ENCODE assay signal across 15 mouse cellular contexts in genomic region chr7:68914344-68914743, GRCm38 (mm10).
DNase-seq lines count a peak whose midpoint lies in the region; ATAC-seq lines count a peak whose summit lies in the region.
"Had no signal": no experiment of that assay in that cellular context is flagged by ENCODE, and none has a peak within 500 bp of the region (broad histone marks: within the 10 kb centered on the region; RNA-seq: fewer than 3 reads in every experiment).

No protein-coding gene starts in this region.

- DNase-seq in forebrain, embryonic 11.5 days (ENCODE audit: low spot score) = no peak
- peak; percentile 8 for DNase-seq in retina, adult 2 months (ENCODE audit: low read depth, low spot score)
- DNase-seq in retina, embryonic 14.5 days (ENCODE audit: low spot score) = no peak
- peak; percentile 63 for DNase-seq in retina, postnatal 1 day
- DNase-seq in thymus, postnatal 36 days = no peak
- DNase-seq: adrenal gland, adult 8-10 months; spleen, adult 18-20 months had no signal

- H3K4me1 ChIP-seq in forebrain, embryonic 15.5 days = peaks cover 6% of the 10 kb centered on the region; the same call in 1 of the 2 replicates
- no peaks in the 10 kb centered on the region for H3K4me1 ChIP-seq in forebrain, embryonic 11.5 days (replicated peaks; ENCODE audit: control insufficient read depth, insufficient read depth, low read length)
- 0 out of 2 replicates have a peak, but pooled peaks cover 5% of the 10 kb centered on the region for H3K4me1 ChIP-seq in intestine, embryonic 16.5 days (ENCODE audit: control insufficient read depth, insufficient read depth, low read length)
- H3K4me1 ChIP-seq: heart, embryonic 10.5 days; hindbrain, embryonic 12.5 days; megakaryocyte, embryonic 14.5 days had no signal

- no peak overlapping the region for H3K4me3 ChIP-seq in forebrain, embryonic 15.5 days
- H3K4me3 ChIP-seq in forebrain, embryonic 11.5 days (ENCODE audit: low read depth, low read length) = no peak overlapping the region
- no peak overlapping the region for H3K4me3 ChIP-seq in intestine, embryonic 16.5 days (ENCODE audit: low read length)
- H3K4me3 ChIP-seq: heart, embryonic 10.5 days; hindbrain, embryonic 12.5 days; megakaryocyte, embryonic 14.5 days had no signal

- H3K27me3 ChIP-seq in forebrain, embryonic 15.5 days = no peaks in the 10 kb centered on the region
- no peaks in the 10 kb centered on the region for H3K27me3 ChIP-seq in forebrain, embryonic 11.5 days (ENCODE audit: control insufficient read depth, insufficient read depth, low read length)
- no peaks in the 10 kb centered on the region for H3K27me3 ChIP-seq in intestine, embryonic 16.5 days (replicated peaks; ENCODE audit: control insufficient read depth, insufficient read depth, low read length)
- H3K27me3 ChIP-seq: hindbrain, embryonic 12.5 days; megakaryocyte, embryonic 14.5 days had no signal

- no peak overlapping the region for H3K4me2 ChIP-seq in forebrain, embryonic 15.5 days (replicated peaks)
- H3K4me2 ChIP-seq in forebrain, embryonic 11.5 days (ENCODE audit: low read depth, low read length, severe bottlenecking) = no peak overlapping the region
- H3K4me2 ChIP-seq in intestine, embryonic 16.5 days (ENCODE audit: low read depth, low read length) = no peak overlapping the region
- H3K4me2 ChIP-seq: hindbrain, embryonic 12.5 days; liver, embryonic 11.5 days had no signal

- H3K9ac ChIP-seq in forebrain, embryonic 15.5 days (replicated peaks) = no peak overlapping the region
- no peak overlapping the region for H3K9ac ChIP-seq in forebrain, embryonic 11.5 days (ENCODE audit: low read length)
- H3K9ac ChIP-seq in intestine, embryonic 16.5 days (ENCODE audit: low read depth, low read length) = no peak overlapping the region
- H3K9ac ChIP-seq: hindbrain, embryonic 12.5 days had no signal

- WGBS in forebrain, embryonic 15.5 days = 37% methylated on average over 4 of the region's 4 CpGs
- 87% methylated on average over 4 of the region's 4 CpGs for WGBS in forebrain, embryonic 11.5 days
- WGBS in intestine, embryonic 16.5 days = 37% methylated on average over 4 of the region's 4 CpGs

- no peaks in the 10 kb centered on the region for H3K9me3 ChIP-seq in forebrain, embryonic 15.5 days
- no peaks in the 10 kb centered on the region for H3K9me3 ChIP-seq in forebrain, embryonic 11.5 days (ENCODE audit: control insufficient read depth, low read length)
- H3K9me3 ChIP-seq in intestine, embryonic 16.5 days (ENCODE audit: control insufficient read depth, low read length) = no peaks in the 10 kb centered on the region
- H3K9me3 ChIP-seq: heart, embryonic 10.5 days; hindbrain, embryonic 12.5 days had no signal

- peak; percentile 35; the same call in 1 of the 2 replicates for ATAC-seq in forebrain, embryonic 15.5 days (replicated peaks)
- no peak for ATAC-seq in forebrain, embryonic 11.5 days (replicated peaks; ENCODE audit: low FRiP score)
- peak; percentile 59; the same call in 1 of the 2 replicates for ATAC-seq in intestine, embryonic 16.5 days
- no peak for ATAC-seq in activated CD4-positive, CD25-positive, alpha-beta regulatory T cell, adult 4 months

- H3K36me3 ChIP-seq in forebrain, embryonic 15.5 days = no peaks in the 10 kb centered on the region
- no peaks in the 10 kb centered on the region for H3K36me3 ChIP-seq in forebrain, embryonic 11.5 days (ENCODE audit: control insufficient read depth, insufficient read depth, low read length)
- H3K36me3 ChIP-seq in intestine, embryonic 16.5 days (ENCODE audit: control insufficient read depth, insufficient read depth, low read length) = no peaks in the 10 kb centered on the region
- H3K36me3 ChIP-seq: heart, embryonic 10.5 days; hindbrain, embryonic 12.5 days had no signal

- H3K27ac ChIP-seq in forebrain, embryonic 15.5 days (replicated peaks) = no peak overlapping the region
- H3K27ac ChIP-seq in forebrain, embryonic 11.5 days (ENCODE audit: low read depth, low read length) = no peak overlapping the region
- no peak overlapping the region for H3K27ac ChIP-seq in intestine, embryonic 16.5 days (ENCODE audit: low read length)
- H3K27ac ChIP-seq: heart, embryonic 10.5 days; hindbrain, embryonic 12.5 days; kidney, postnatal 0 days had no signal

Comparison
In these comparisons a context has a peak if more than half of its experiments do, and no peak if none do; other contexts are left out.
1. ATAC-seq: peak in forebrain, embryonic 15.5 days (single experiment) and intestine, embryonic 16.5 days (single experiment); none in forebrain, embryonic 11.5 days (single experiment) and activated CD4-positive, CD25-positive, alpha-beta regulatory T cell, adult 4 months (single experiment).
2. DNase-seq: peak in retina, adult 2 months (single experiment) and retina, postnatal 1 day (single experiment); none in forebrain, embryonic 11.5 days (single experiment), retina, embryonic 14.5 days (single experiment) and thymus, postnatal 36 days (0 of 2).